Mouse (Mus musculus) heart, postnatal 36 days (tissue): ENCODE data around the gene Fktn. TPM values are rescaled to one million over a fixed set of nuclear protein-coding genes. Genes with fewer than 3 reads are reported as not detected.

Source experiments
- DNase-seq, 2 experiments: peaks; one replicate each; pipeline ENCODE4 v3.0.0; 2021 to 2022
- intact Hi-C: fragments of 180-260 bp; cut with DNase I; formaldehyde crosslinking; loops from one replicate; pipeline ENCODE4 v1.15.1; 2025
- total RNA-seq, 2 experiments: library from RNA; stranded (reverse); gene quantifications; 2 replicates each; pipeline ENCODE4 v1.2.3; 2021

Gene Fktn
- total RNA-seq, 2 experiments from 2014 or later = 16.9 to 18.3 TPM

GRCm38 (mm10) chr4:53824831-53825230 lies 111.0 kb downstream of the Fktn start:
- intact Hi-C loops = no loop called here
- no peak for DNase-seq

GRCm38 (mm10) chr4:53825821-53826605 lies 112.2 kb downstream of the Fktn start, which contains the start of gene Tmem38b:
TSS of gene Tmem38b (plus strand) at chr4:53826045.
- intact Hi-C loops = loop anchor here (2.0 kb wide), 1 partner anchor 15 kb away; no protein-coding TSS in a partner anchor
- DNase-seq = peak; percentile 75 to 76

- DNase-seq = no peak
- intact Hi-C loops = loop anchor here (2.0 kb wide), 1 partner anchor 14 kb away; no protein-coding TSS in a partner anchor
Observed at GRCm38 (mm10) chr4:53826641-53827248, 112.9 kb downstream of the Fktn start.

Other genes starting within 250 kb of the Fktn start
- gene Fsd1l, start 82.5 kb upstream of the Fktn start, total RNA-seq = 10 to 100 TPM; 43.6 to 47.7 TPM
- gene Tal2, start 65.7 kb downstream of the Fktn start, total RNA-seq = under 1 TPM in 1 of 2 experiments, not detected in 1; 0.08 TPM
- 10 to 100 TPM; 18.5 to 24.0 TPM for gene Tmem38b, start 112.0 kb downstream of the Fktn start, total RNA-seq